8 mouse cellular contexts compared by ENCODE assay signal in genomic region chr12:71830607-71831257, GRCm38 (mm10). TPM values are rescaled to one million over a fixed set of nuclear protein-coding genes. Genes with fewer than 3 reads are reported as not detected.
DNase-seq lines count a peak whose midpoint lies in the region; ATAC-seq and TF ChIP-seq lines count a peak whose summit lies in the region.

TSS of gene Daam1 (plus strand) at chr12:71831078.

- H3K4me3 ChIP-seq in C2C12 (ENCODE audit: insufficient read depth, poor library complexity, severe bottlenecking) (peak within 1 kb of the TSS; percentile 69), myocyte (peak within 1 kb of the TSS; percentile 89)
- peak within 1 kb of the TSS; percentile 78 for H3K4me3 ChIP-seq in erythroblast, embryonic 14.5 days (replicated peaks)
- peak within 1 kb of the TSS; percentile 89 for H3K4me3 ChIP-seq in heart, embryonic 11.5 days (ENCODE audit: low read depth, low read length)
- H3K4me3 ChIP-seq in kidney, embryonic 16.5 days (ENCODE audit: low read length), result peak within 1 kb of the TSS; percentile 65
- H3K4me3 ChIP-seq in liver, adult 2 months (ENCODE audit: insufficient read depth, low read depth, low read length), result peak within 1 kb of the TSS; percentile 86

- H3K27me3 ChIP-seq in C2C12 (ENCODE audit: control insufficient read depth, insufficient read depth, insufficient read length), result peaks cover 17% of the 10 kb centered on the region
- H3K27me3 ChIP-seq in erythroblast, embryonic 14.5 days (ENCODE audit: control insufficient read depth), result no peaks in the 10 kb centered on the region; the same call in 1 of the 2 replicates
- H3K27me3 ChIP-seq in heart, embryonic 11.5 days (ENCODE audit: control insufficient read depth, insufficient read depth, low read length), result no peaks in the 10 kb centered on the region
- no peaks in the 10 kb centered on the region for H3K27me3 ChIP-seq in kidney, embryonic 16.5 days (ENCODE audit: insufficient read depth, low read length)
- no peaks in the 10 kb centered on the region for H3K27me3 ChIP-seq in liver, adult 2 months (ENCODE audit: control insufficient read depth, insufficient read depth, low read length)
- peaks cover 20% of the 10 kb centered on the region for H3K27me3 ChIP-seq in myocyte (ENCODE audit: control insufficient read depth, insufficient read depth, insufficient read length)
- H3K27me3 ChIP-seq in splenic B cell, adult 2 months (ENCODE audit: control insufficient read depth, insufficient read depth, low read length, poor library complexity, severe bottlenecking), result no peaks in the 10 kb centered on the region

- H3K27ac ChIP-seq in heart, embryonic 11.5 days (ENCODE audit: low read depth, low read length), result peak within 1 kb of the TSS; percentile 93
- peak within 1 kb of the TSS; percentile 95 for H3K27ac ChIP-seq in kidney, embryonic 16.5 days (ENCODE audit: low read length)
- H3K27ac ChIP-seq in liver, adult 2 months (replicated peaks; ENCODE audit: insufficient read depth, low read depth, low read length), result peak within 1 kb of the TSS; percentile 77

- H3K36me3 ChIP-seq in C2C12 (ENCODE audit: control insufficient read depth, insufficient read depth) (no peaks in the 10 kb centered on the region), myocyte (ENCODE audit: control insufficient read depth, insufficient read depth) (no peaks in the 10 kb centered on the region)
- H3K36me3 ChIP-seq in erythroblast, embryonic 14.5 days (ENCODE audit: control insufficient read depth), result peaks cover 14% of the 10 kb centered on the region
- no peaks in the 10 kb centered on the region for H3K36me3 ChIP-seq in heart, embryonic 11.5 days (ENCODE audit: control insufficient read depth, insufficient read depth, low read length)
- no peaks in the 10 kb centered on the region for H3K36me3 ChIP-seq in kidney, embryonic 16.5 days (ENCODE audit: insufficient read depth, low read length)
- H3K36me3 ChIP-seq in liver, adult 2 months (ENCODE audit: control insufficient read depth, insufficient read depth, low read length), result no peaks in the 10 kb centered on the region
- no peaks in the 10 kb centered on the region for H3K36me3 ChIP-seq in splenic B cell, adult 2 months (ENCODE audit: control insufficient read depth, insufficient read depth, low read length, poor library complexity, severe bottlenecking)

- peak; percentile 99 for ATAC-seq in heart, embryonic 11.5 days (replicated peaks; ENCODE audit: insufficient number of reproducible peaks, low FRiP score, low TSS enrichment)
- ATAC-seq in kidney, embryonic 16.5 days (ENCODE audit: low FRiP score, low TSS enrichment), result peak; percentile 100

- H3K79me2 ChIP-seq in C2C12 (ENCODE audit: control insufficient read depth, insufficient read depth), result peaks cover 48% of the 10 kb centered on the region
- H3K79me2 ChIP-seq in liver, adult 2 months (ENCODE audit: control insufficient read depth, insufficient read depth, low read length), result peaks cover 14% of the 10 kb centered on the region; the same call in 1 of the 2 replicates
- peaks cover 42% of the 10 kb centered on the region for H3K79me2 ChIP-seq in myocyte (ENCODE audit: control insufficient read depth, insufficient read depth)

- peaks cover 53% of the 10 kb centered on the region for H3K4me1 ChIP-seq in erythroblast, embryonic 14.5 days (ENCODE audit: control insufficient read depth)
- peaks cover 25% of the 10 kb centered on the region for H3K4me1 ChIP-seq in heart, embryonic 11.5 days (ENCODE audit: control insufficient read depth, insufficient read depth, low read length)
- peaks cover 12% of the 10 kb centered on the region for H3K4me1 ChIP-seq in kidney, embryonic 16.5 days (ENCODE audit: insufficient read depth, low read length)
- peaks cover 17% of the 10 kb centered on the region for H3K4me1 ChIP-seq in liver, adult 2 months (ENCODE audit: control insufficient read depth, insufficient read depth, low read length)

- H3ac ChIP-seq in C2C12 (ENCODE audit: control insufficient read depth, insufficient read length, low read depth), result peak within 1 kb of the TSS; percentile 91
- H3ac ChIP-seq in myocyte (ENCODE audit: control insufficient read depth, insufficient read length), result peak within 1 kb of the TSS; percentile 50

- H3K4me2 ChIP-seq in heart, embryonic 11.5 days, result peak within 1 kb of the TSS; percentile 92
- H3K4me2 ChIP-seq in kidney, embryonic 16.5 days (replicated peaks; ENCODE audit: low read depth, low read length), result peak within 1 kb of the TSS; percentile 96
- peak within 1 kb of the TSS; percentile 98 for H3K4me2 ChIP-seq in myocyte (ENCODE audit: low read depth)

- TF ChIP-seq POLR2A in brain, embryonic 14.5 days (IDR thresholded peaks at IDR 0.05; ENCODE audit: borderline replicate concordance, extremely low read depth, insufficient read depth, insufficient read length, poor library complexity, severe bottlenecking), result peak; percentile 80; the same call in 1 of the 2 replicates
- TF ChIP-seq POLR2A in liver, adult 2 months (IDR thresholded peaks at IDR 0.05; ENCODE audit: extremely low read depth, insufficient read depth, low read length), result peak; percentile 97
- TF ChIP-seq POLR2A in myocyte (IDR thresholded peaks at IDR 0.05; ENCODE audit: insufficient read length, low read depth), result peak; percentile 93

- peaks cover 35% of the 10 kb centered on the region for H3K79me3 ChIP-seq in C2C12 (ENCODE audit: low read depth)

- peak; percentile 100 for DNase-seq in brain, embryonic 14.5 days (ENCODE audit: low read depth)
- DNase-seq in liver, adult 2 months (ENCODE audit: extremely low read depth, low read depth, low spot score), result peak; percentile 99
- peak; percentile 93 for DNase-seq in splenic B cell, adult 2 months (ENCODE audit: low read depth, low spot score)

- peak within 1 kb of the TSS; percentile 91 for H3K9ac ChIP-seq in heart, embryonic 11.5 days (ENCODE audit: low read depth, low read length)
- peak within 1 kb of the TSS; percentile 80 for H3K9ac ChIP-seq in kidney, embryonic 16.5 days (replicated peaks; ENCODE audit: low read length)
- H3K9ac ChIP-seq in liver, adult 2 months (ENCODE audit: low read depth, low read length), result peak within 1 kb of the TSS; percentile 92

- under 1% methylated on average over 35 of the region's 35 CpGs for WGBS in heart, embryonic 11.5 days (ENCODE audit: insufficient replicate concordance)
- 0% methylated on average over 35 of the region's 35 CpGs for WGBS in kidney, embryonic 16.5 days
- under 1% methylated on average over 34 of the region's 35 CpGs for WGBS in liver, adult 2 months

- no peaks in the 10 kb centered on the region for H3K9me3 ChIP-seq in erythroblast, embryonic 14.5 days (ENCODE audit: control insufficient read depth, low read length)
- H3K9me3 ChIP-seq in heart, embryonic 11.5 days (replicated peaks; ENCODE audit: control insufficient read depth, low read length), result no peaks in the 10 kb centered on the region
- no peaks in the 10 kb centered on the region for H3K9me3 ChIP-seq in kidney, embryonic 16.5 days (ENCODE audit: low read length)

- TF ChIP-seq CTCF in C2C12 (IDR thresholded peaks at IDR 0.05; ENCODE audit: control insufficient read depth, insufficient read depth, insufficient read length), result no peak
- peak; percentile 19; the same call in 1 of the 2 replicates for TF ChIP-seq CTCF in brain, embryonic 14.5 days (IDR thresholded peaks at IDR 0.05; ENCODE audit: borderline replicate concordance, extremely low read depth, insufficient read depth, insufficient read length)
- TF ChIP-seq CTCF in liver, adult 2 months (IDR thresholded peaks at IDR 0.05; ENCODE audit: low read depth, low read length), result peak; percentile 73

TF ChIP-seq in C2C12, 6 proteins besides CTCF, POLR2A, EP300 and RAD21:
- TF ChIP-seq MYOG (IDR thresholded peaks at IDR 0.05; ENCODE audit: control insufficient read depth, extremely low read depth, insufficient read length) (no peak), FOSL1 (IDR thresholded peaks at IDR 0.05; ENCODE audit: insufficient read depth, low read length, poor library complexity, severe bottlenecking) (no peak), MYOD1 (IDR thresholded peaks at IDR 0.05; ENCODE audit: control insufficient read depth, insufficient read length, low read depth) (no peak), USF1 (IDR thresholded peaks at IDR 0.05; ENCODE audit: low read depth) (no peak), MAX (IDR thresholded peaks at IDR 0.05) (no peak), CEBPB (IDR thresholded peaks at IDR 0.05; ENCODE audit: low read depth) (no peak)

TF ChIP-seq in myocyte, 11 proteins besides CTCF, POLR2A, EP300 and RAD21:
- TF ChIP-seq MYOD1 (IDR thresholded peaks at IDR 0.05; ENCODE audit: control insufficient read depth in 1 of 3, insufficient read length in 2 of 3, low read depth in 2 of 3), result peak in 1 of 3 experiments; percentile 34
- peak; percentile 92 for TF ChIP-seq POLR2AphosphoS2 (IDR thresholded peaks at IDR 0.05; ENCODE audit: insufficient read length, low read depth)
- TF ChIP-seq REST (IDR thresholded peaks at IDR 0.05; ENCODE audit: insufficient read depth, insufficient read length), result no peak
- TF ChIP-seq SRF (IDR thresholded peaks at IDR 0.05; ENCODE audit: control insufficient read depth, insufficient read length, low read depth), result no peak
- peak in 1 of 3 experiments; percentile 23 for TF ChIP-seq MYOG (IDR thresholded peaks at IDR 0.05; ENCODE audit: control insufficient read depth in 1 of 3, insufficient read depth in 1 of 3, insufficient read length in 2 of 3, low read depth in 2 of 3)
- no peak for TF ChIP-seq USF1 (IDR thresholded peaks at IDR 0.05; ENCODE audit: low read depth)

RNA-seq across cellular contexts. Expression of gene Daam1, which starts in this region (rescaled TPM):
- 3.2 TPM for polyA plus RNA-seq in C2C12 (2012; fragmentation: generic; extraction: Trizol)
- polyA plus RNA-seq in brain, embryonic 14.5 days (2012; rRNA removed), result 28.7 and 47.3 TPM in 2 replicates
- 1.7 and 2.2 TPM in 2 replicates for polyA plus RNA-seq in erythroblast, embryonic 14.5 days (2012)
- polyA plus RNA-seq in heart, embryonic 11.5 days (2014; fragmentation: Nextera tagmentation; extraction: Ambion mirVana), result 25.7 and 33.0 TPM in 2 replicates
- polyA plus RNA-seq in kidney, embryonic 16.5 days (2015; fragmentation: Nextera tagmentation; extraction: Ambion mirVana), result 8.6 and 10.0 TPM in 2 replicates
- total RNA-seq in liver, adult 2 months (2014; rRNA removed), result 32.3 and 33.4 TPM in 2 replicates
- polyA plus RNA-seq in liver, adult 2 months (2012; rRNA removed), result 5.5 and 7.7 TPM in 2 replicates
- polyA plus RNA-seq in myocyte (2012; fragmentation: generic; extraction: Trizol), result 10.1 TPM

Comparison
In these comparisons a context has a peak if more than half of its experiments do, and no peak if none do; other contexts are left out.
1. Peak in every context shown above with its lines: DNase-seq, ATAC-seq, H3K4me3 ChIP-seq and H3K27ac ChIP-seq.